Mouse (Mus musculus) neural tube, embryonic 14.5 days (tissue): ENCODE measurements around the gene Gm49027. TPM values are rescaled to one million over a fixed set of nuclear protein-coding genes. Genes with fewer than 3 reads are reported as not detected.

Experiments
- ATAC-seq: fragments of 200-750 bp; cut with Nextera tagmentation; 2 replicates; pipeline ENCODE4 v1.8.0; 2017; ENCODE audit warnings: low read depth, mild to moderate bottlenecking, moderate TSS enrichment, moderate library complexity
- H3K27ac ChIP-seq: fragments of 300-500 bp; sonication (generic); 2 replicates; pipeline ENCODE4 v1.5.1; 2014; ENCODE audit warnings: low read depth, mild to moderate bottlenecking, control low read depth, low read length, moderate library complexity, mixed read lengths
- H3K27me3 ChIP-seq: fragments of 300-500 bp; sonication (generic); 2 replicates; pipeline ENCODE4 v1.6.1; 2014; ENCODE audit warnings: low read length; ENCODE audit not compliant: control insufficient read depth, insufficient read depth
- H3K36me3 ChIP-seq: fragments of 300-500 bp; sonication (generic); 2 replicates; pipeline ENCODE4 v1.6.1; 2014; ENCODE audit warnings: low read length, mixed read lengths; ENCODE audit not compliant: control insufficient read depth, insufficient read depth
- H3K4me1 ChIP-seq: fragments of 300-500 bp; sonication (generic); 2 replicates; pipeline ENCODE4 v1.6.1; 2014; ENCODE audit warnings: low read length; ENCODE audit not compliant: control insufficient read depth, insufficient read depth
- H3K4me2 ChIP-seq: fragments of 300-500 bp; sonication (generic); 2 replicates; pipeline ENCODE4 v1.6.1; 2014; ENCODE audit warnings: mild to moderate bottlenecking, low read depth, low read length, control low read depth
- H3K4me3 ChIP-seq: fragments of 300-500 bp; sonication (generic); 2 replicates; pipeline ENCODE4 v1.5.1; 2014; ENCODE audit warnings: low read depth, low read length, control low read depth, mixed read lengths
- H3K9ac ChIP-seq: fragments of 300-500 bp; sonication (generic); replicated peaks from 2 replicates; pipeline ENCODE4 v1.6.1; 2014; ENCODE audit warnings: low read depth, mild to moderate bottlenecking, control low read depth, low read length, mixed read lengths
- H3K9me3 ChIP-seq: fragments of 300-500 bp; sonication (generic); 2 replicates; pipeline ENCODE4 v1.6.1; 2016; ENCODE audit warnings: low read length; ENCODE audit not compliant: control insufficient read depth
- WGBS: fragments of 180-500 bp; shearing (Covaris S2); extraction: QIAGEN DNeasy Blood & Tissue Kit; methylation state at CpG from one replicate; pipeline ENCODE4 v1.1.7; 2014; 5-methylcytosine and 5-hydroxymethylcytosine counted together
- polyA plus RNA-seq: library from polyadenylated mRNA; unstranded; fragments of >200 nt; fragmentation: Nextera tagmentation; extraction: Ambion mirVana; gene quantifications from 2 replicates; pipeline ENCODE4 v1.2.1, GENCODE M21; 2014

Gene Gm49027
- polyA plus RNA-seq, 1 experiment from 2014 or later = 0.17 TPM

DNA sequence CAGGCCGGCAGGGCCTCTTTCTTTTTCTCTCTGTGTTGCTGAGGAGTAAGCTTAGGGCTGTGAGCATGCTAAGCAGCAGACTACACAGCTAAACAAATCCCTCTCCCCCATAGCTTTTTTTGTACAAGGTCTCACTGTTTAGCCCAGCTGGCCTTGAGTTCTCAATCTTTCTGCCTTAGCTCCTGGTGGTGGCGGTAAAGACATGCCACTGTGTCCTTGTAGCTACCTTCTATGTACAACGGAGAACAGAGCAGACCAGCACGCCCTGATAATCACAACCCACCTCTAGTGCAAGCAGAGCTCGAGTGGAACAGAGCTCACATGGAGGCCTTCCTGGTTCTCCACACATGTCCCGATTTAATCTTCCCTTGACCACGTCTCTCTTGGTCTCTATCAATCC is 3.4 kb upstream of the Gm49027 start:
- Histone ChIP-seq H3K27ac (no peak overlapping the region), H3K4me1 (peaks cover 3% of the 10 kb centered on the region; the same call in 1 of the 2 replicates), H3K36me3 (peaks cover 40% of the 10 kb centered on the region), H3K27me3 (no peaks in the 10 kb centered on the region), H3K9me3 (no peaks in the 10 kb centered on the region), H3K9ac (no peak overlapping the region), H3K4me3 (no peak overlapping the region), H3K4me2 (no peak overlapping the region)
- ATAC-seq = no peak
- 87% methylated on average over 7 of the region's 7 CpGs for WGBS

DNA sequence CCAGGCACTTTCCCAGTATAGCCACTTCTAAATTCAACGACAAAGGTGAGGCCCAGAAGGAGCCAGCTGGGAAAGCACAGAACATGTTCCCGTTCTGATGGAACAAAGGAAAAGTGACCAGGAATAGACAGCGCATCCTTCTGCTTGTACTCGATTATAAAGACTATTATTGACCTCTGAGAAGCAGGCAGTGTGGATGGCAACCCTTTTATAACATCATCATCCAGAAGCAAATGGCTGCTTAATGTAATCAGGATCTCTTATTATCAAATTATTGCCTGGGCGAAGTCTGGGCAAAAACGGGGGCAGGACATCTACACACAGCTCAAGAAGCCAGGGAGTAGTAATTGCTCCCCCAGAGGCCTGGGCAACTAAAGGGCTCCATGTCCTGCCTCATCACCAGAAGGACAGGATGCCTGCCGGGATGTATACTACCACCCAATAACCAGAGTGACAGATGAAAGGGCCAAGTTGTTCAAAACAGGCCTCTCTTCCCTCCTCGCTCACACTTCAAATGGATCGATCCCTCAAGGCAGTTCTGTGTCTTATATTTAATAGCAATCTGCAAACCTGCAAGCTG is 718 bp upstream of the Gm49027 start:
- 93% methylated on average over 9 of the region's 9 CpGs for WGBS
- Histone ChIP-seq H3K4me2 (no peak overlapping the region), H3K9me3 (no peaks in the 10 kb centered on the region), H3K27me3 (no peaks in the 10 kb centered on the region), H3K9ac (no peak overlapping the region), H3K4me3 (no peak overlapping the region), H3K27ac (no peak overlapping the region), H3K36me3 (peaks cover 16% of the 10 kb centered on the region; the same call in 1 of the 2 replicates), H3K4me1 (peaks cover 11% of the 10 kb centered on the region; the same call in 1 of the 2 replicates)
- ATAC-seq = no peak

DNA sequence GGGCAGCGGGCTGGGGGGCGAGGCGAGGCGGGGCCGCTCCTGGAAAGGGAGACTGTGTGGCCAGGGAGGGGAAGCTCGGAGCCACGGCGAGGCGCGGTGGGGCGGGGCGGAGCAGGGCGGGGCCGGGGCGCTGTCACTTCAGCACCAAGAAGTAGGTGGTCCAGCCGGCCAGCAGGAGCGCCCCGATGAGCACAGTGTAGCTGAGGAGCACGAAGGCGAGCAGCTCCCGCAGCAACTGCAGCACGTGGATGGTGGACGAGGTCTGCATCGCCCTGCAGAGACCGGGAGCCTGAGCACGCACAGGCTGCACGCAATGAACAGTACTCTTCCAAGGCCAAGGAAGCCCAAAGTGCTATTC is 916 bp downstream of the Gm49027 start:
- Histone ChIP-seq H3K4me1 (peaks cover 11% of the 10 kb centered on the region; the same call in 1 of the 2 replicates), H3K36me3 (peaks cover 11% of the 10 kb centered on the region; the same call in 1 of the 2 replicates), H3K9ac (peak overlapping the region; percentile 47; the same call in 1 of the 2 replicates), H3K9me3 (no peaks in the 10 kb centered on the region), H3K4me2 (peak overlapping the region; percentile 97), H3K27me3 (no peaks in the 10 kb centered on the region), H3K27ac (peak overlapping the region; percentile 70), H3K4me3 (peak overlapping the region; percentile 92)
- WGBS = 1% methylated on average over 25 of the region's 27 CpGs
- peak; percentile 91 for ATAC-seq

DNA sequence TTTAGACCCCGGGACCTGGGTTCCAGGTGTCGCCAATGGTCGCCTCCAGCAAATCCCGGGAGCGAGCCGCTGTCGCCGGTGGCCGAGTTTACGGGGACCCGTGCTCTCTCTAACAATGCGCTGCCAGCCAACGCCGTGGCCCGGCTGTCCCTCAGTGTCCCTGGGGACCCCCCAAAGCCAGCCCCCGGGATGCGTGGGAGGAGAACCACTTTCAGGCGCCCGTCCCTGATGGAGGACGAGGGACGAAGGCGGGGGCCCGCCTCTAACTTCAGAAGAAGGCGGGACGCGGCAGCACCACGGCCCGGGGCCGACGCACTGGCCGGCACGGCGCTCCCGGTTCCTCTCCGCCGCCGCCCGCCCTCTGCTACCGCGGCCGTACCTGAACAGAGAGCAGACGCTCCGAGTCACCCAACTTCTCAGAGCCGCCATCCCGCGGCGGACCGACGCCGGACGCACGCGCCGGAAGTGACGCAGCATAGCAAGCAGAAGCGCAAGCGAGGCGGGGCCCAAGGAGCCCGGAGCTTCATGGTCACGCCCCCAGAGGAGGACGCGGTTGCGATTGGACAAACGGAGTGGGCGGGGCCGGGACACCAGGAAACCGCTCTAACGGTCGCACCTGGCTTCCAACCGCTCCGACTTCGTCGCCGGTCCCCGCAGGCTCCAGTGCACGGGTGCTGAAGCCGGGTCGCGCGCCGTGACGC is 1.4 kb downstream of the Gm49027 start, which contains the start of gene Diablo:
Gene Diablo (minus strand): TSS at position 485 of the 701 bp plus-strand sequence.
- H3K9ac ChIP-seq = peak within 1 kb of the TSS; percentile 65
- peak within 1 kb of the TSS; percentile 70 for H3K27ac ChIP-seq
- no peaks in the 10 kb centered on the region for H3K9me3 ChIP-seq
- H3K36me3 ChIP-seq = peaks cover 10% of the 10 kb centered on the region; the same call in 1 of the 2 replicates
- under 1% methylated on average over 74 of the region's 82 CpGs for WGBS
- H3K4me2 ChIP-seq = peak within 1 kb of the TSS; percentile 97
- peaks cover 11% of the 10 kb centered on the region; the same call in 1 of the 2 replicates for H3K4me1 ChIP-seq
- H3K4me3 ChIP-seq = peak within 1 kb of the TSS; percentile 92
- ATAC-seq = peak; percentile 98
- H3K27me3 ChIP-seq = no peaks in the 10 kb centered on the region

DNA sequence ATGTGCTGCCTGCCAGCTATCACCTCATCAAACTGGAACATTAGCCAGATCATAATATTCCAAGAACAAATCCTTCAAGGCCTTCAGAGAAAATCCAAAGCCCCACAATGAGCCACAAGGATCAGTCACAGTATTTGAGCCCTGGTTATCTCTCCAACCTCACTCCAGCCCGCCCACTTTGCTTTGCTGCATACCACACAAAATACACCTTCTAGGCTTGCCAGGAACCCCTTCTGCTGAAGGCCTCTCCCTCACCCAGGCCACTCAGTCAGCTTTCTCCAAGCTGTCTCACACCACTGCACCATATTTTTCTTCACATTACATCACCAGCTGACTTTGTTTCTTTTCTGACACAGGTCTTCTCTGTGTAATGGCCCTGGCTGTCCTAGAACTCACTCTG is 3.1 kb downstream of the Gm49027 start:
- ATAC-seq = no peak

DNA sequence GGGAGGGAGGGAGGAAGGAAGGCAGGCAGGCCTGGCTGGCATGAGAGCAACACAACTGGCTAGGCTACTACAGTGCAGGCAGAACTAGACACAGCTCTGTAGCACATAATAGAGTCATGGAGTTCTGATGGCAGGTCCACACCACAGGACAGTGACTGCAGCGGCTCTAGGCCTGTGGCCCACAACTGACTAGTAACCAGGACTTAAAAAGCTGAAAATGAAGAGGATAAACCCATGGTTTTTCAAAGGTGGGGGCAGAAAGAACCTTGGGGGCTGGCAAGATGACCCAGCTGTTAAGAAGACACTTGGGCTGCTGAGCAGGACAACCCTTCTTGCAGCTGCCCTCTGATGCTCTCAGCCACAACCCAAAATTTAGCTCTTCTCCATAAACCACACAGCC is 3.7 kb downstream of the Gm49027 start:
- no peak overlapping the region for H3K9ac ChIP-seq
- H3K4me3 ChIP-seq = no peak overlapping the region
- no peak overlapping the region for H3K4me2 ChIP-seq
- H3K27ac ChIP-seq = no peak overlapping the region
- no peaks in the 10 kb centered on the region for H3K9me3 ChIP-seq
- no peak for ATAC-seq
- peaks cover 23% of the 10 kb centered on the region; the same call in 1 of the 2 replicates for H3K36me3 ChIP-seq
- WGBS = 86% methylated on average over 1 of the region's 1 CpGs
- H3K4me1 ChIP-seq = peaks cover 11% of the 10 kb centered on the region; the same call in 1 of the 2 replicates
- no peaks in the 10 kb centered on the region for H3K27me3 ChIP-seq

More for the DNA sequence above, 3.1 kb downstream of the Gm49027 start:
- Histone ChIP-seq H3K27ac (no peak overlapping the region), H3K4me3 (no peak overlapping the region), H3K27me3 (no peaks in the 10 kb centered on the region), H3K36me3 (peaks cover 18% of the 10 kb centered on the region; the same call in 1 of the 2 replicates), H3K9me3 (no peaks in the 10 kb centered on the region), H3K4me2 (no peak overlapping the region), H3K9ac (no peak overlapping the region), H3K4me1 (peaks cover 11% of the 10 kb centered on the region; the same call in 1 of the 2 replicates)
- 100% methylated on average over 1 of the region's 1 CpGs for WGBS

DNA sequence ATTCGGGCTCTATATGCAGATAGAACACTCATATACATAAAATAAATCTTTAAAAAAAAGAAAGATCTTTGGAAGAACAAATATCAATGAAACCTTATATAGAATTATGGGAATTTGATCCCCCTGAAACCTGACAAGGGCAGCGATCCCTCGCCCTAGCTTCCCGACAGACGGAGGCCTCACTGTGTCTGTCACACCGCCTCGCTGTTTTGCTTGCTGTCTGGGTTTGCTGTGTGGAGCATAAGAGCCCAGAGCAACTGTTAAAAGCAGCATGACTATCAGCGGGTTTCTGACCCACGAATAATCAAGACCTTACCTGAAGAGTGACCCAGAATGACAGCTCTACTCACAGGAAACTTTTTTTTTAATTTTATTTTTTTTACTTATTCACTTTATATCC is 4.6 kb downstream of the Gm49027 start:
- H3K9ac ChIP-seq = no peak overlapping the region
- H3K4me1 ChIP-seq = peaks cover 11% of the 10 kb centered on the region; the same call in 1 of the 2 replicates
- peaks cover 25% of the 10 kb centered on the region for H3K36me3 ChIP-seq
- no peak overlapping the region for H3K4me2 ChIP-seq
- ATAC-seq = no peak
- no peak overlapping the region for H3K27ac ChIP-seq
- no peak overlapping the region for H3K4me3 ChIP-seq
- no peaks in the 10 kb centered on the region for H3K27me3 ChIP-seq
- H3K9me3 ChIP-seq = no peaks in the 10 kb centered on the region
- WGBS = 86% methylated on average over 9 of the region's 9 CpGs

DNA sequence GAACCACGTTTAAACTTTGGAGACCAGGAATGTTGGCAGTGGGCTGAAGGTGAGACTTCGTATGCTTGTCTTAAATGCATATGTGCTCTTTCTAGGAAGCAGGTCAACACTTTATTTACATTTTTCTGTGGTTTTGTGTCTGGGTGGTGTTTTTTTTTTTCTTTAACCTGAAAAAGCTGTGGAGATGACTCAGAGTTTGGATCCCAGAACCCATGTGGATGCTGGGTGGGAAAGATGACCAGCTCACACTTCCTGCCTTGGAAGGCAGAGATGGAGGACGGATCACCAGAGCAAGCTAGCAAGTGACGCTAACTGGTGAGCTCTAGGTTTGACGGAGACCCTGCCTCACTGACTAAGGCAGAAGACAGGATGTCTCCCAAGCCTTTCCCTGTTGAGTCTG is 10.4 kb downstream of the Gm49027 start:
- no peaks in the 10 kb centered on the region for H3K9me3 ChIP-seq
- no peaks in the 10 kb centered on the region for H3K27me3 ChIP-seq
- H3K4me2 ChIP-seq = no peak overlapping the region
- H3K27ac ChIP-seq = no peak overlapping the region
- no peak overlapping the region for H3K4me3 ChIP-seq
- H3K9ac ChIP-seq = no peak overlapping the region
- peaks cover 26% of the 10 kb centered on the region for H3K36me3 ChIP-seq
- ATAC-seq = no peak
- 91% methylated on average over 5 of the region's 5 CpGs for WGBS
- H3K4me1 ChIP-seq = no peaks in the 10 kb centered on the region

DNA sequence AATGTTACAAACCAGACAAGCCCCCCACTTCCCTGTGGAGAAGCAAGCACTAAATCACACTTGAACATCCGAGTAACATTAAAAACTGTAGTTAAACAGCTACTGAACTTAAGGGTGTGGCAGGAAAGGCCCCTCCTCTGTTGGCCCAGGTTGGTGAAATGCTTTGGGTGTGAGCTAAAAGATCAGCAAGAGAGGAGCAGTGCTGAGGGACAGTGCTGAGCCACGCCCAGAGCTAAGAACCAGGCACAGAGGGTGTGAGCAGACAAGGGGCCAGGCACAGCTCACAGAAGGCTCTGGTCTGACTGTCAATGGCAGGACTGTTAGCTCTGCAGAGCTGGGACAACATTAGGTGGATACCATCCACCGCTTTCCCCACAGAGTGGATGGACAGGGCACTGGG is 13.2 kb downstream of the Gm49027 start:
- Histone ChIP-seq H3K4me2 (no peak overlapping the region), H3K9ac (no peak overlapping the region), H3K27ac (no peak overlapping the region), H3K9me3 (no peaks in the 10 kb centered on the region), H3K27me3 (no peaks in the 10 kb centered on the region), H3K4me1 (no peaks in the 10 kb centered on the region; the same call in 1 of the 2 replicates), H3K4me3 (no peak overlapping the region), H3K36me3 (peaks cover 10% of the 10 kb centered on the region)
- no peak for ATAC-seq
- WGBS = 86% methylated on average over 3 of the region's 3 CpGs
